Mouse (Mus musculus) MEL (cell line): ENCODE results near the gene Cep295nl. TPM values are rescaled to one million over a fixed set of nuclear protein-coding genes. Genes with fewer than 3 reads are reported as not detected.

Experiments
- DNase-seq: peaks from one replicate; pipeline ENCODE4 v3.0.0; 2011; ENCODE audit warnings: low read depth, low spot score
- H3K27ac ChIP-seq: 2 replicates; pipeline ENCODE4 v1.5.1; 2012; ENCODE audit warnings: low read depth, mild to moderate bottlenecking, control low read depth, low read length, moderate library complexity; ENCODE audit not compliant: control insufficient read depth
- H3K27me3 ChIP-seq, 2 experiments: fragments of 150-350 bp in 1 of 2; sonication (generic) in 1 of 2; 2 replicates each; pipeline ENCODE4 v1.6.1; 2012; ENCODE audit warnings: low read length in 2 of 2, mild to moderate bottlenecking in 2 of 2, improper control_type of control experiment in 1 of 2, moderate library complexity in 1 of 2; ENCODE audit not compliant: insufficient read depth in 2 of 2, control insufficient read depth in 1 of 2
- H3K36me3 ChIP-seq, 2 experiments: 2 replicates each; pipeline ENCODE4 v1.6.1; 2012 to 2014; ENCODE audit warnings: low read length in 2 of 2, improper control_type of control experiment in 1 of 2, inconsistent platforms in 1 of 2, mild to moderate bottlenecking in 1 of 2; ENCODE audit not compliant: insufficient read depth in 2 of 2, control insufficient read depth in 1 of 2
- H3K4me1 ChIP-seq, 2 experiments: fragments of 150-350 bp in 1 of 2; sonication (generic) in 1 of 2; 2 replicates each; pipeline ENCODE4 v1.6.1; 2012; ENCODE audit warnings: low read length in 2 of 2, improper control_type of control experiment in 1 of 2, mild to moderate bottlenecking in 1 of 2; ENCODE audit not compliant: insufficient read depth in 2 of 2, control insufficient read depth in 1 of 2
- H3K4me3 ChIP-seq, 2 experiments: fragments of 150-350 bp in 1 of 2; sonication (generic) in 1 of 2; 2 replicates each; pipeline ENCODE4 v1.5.1; 2012; ENCODE audit warnings: low read depth in 2 of 2, low read length in 2 of 2, mild to moderate bottlenecking in 2 of 2, moderate library complexity in 2 of 2, control low read depth in 1 of 2, improper control_type of control experiment in 1 of 2; ENCODE audit not compliant: control insufficient read depth in 1 of 2, insufficient read depth in 1 of 2
- H3K79me2 ChIP-seq: 2 replicates; pipeline ENCODE4 v1.6.1; 2012; ENCODE audit warnings: mild to moderate bottlenecking, low read length, moderate library complexity; ENCODE audit not compliant: control insufficient read depth, poor library complexity, insufficient read depth
- H3K9ac ChIP-seq: 2 replicates; pipeline ENCODE4 v1.6.1; 2012; ENCODE audit warnings: low read depth, mild to moderate bottlenecking, control low read depth, low read length, moderate library complexity; ENCODE audit not compliant: control insufficient read depth, poor library complexity, severe bottlenecking
- H3K9me3 ChIP-seq: fragments of 150-350 bp; sonication (generic); replicated peaks from 2 replicates; pipeline ENCODE4 v1.6.1; 2012; ENCODE audit warnings: mild to moderate bottlenecking, low read length, improper control_type of control experiment, moderate library complexity; ENCODE audit not compliant: insufficient read depth
- BHLHE40 ChIP-seq: IDR thresholded peaks from 2 replicates; pipeline ENCODE4 v1.6.1; 2012; ENCODE audit warnings: low read depth, mild to moderate bottlenecking, inconsistent platforms, low read length, improper control_type of control experiment, borderline replicate concordance
- CHD2 ChIP-seq: IDR thresholded peaks from 2 replicates; pipeline ENCODE4 v1.6.1; 2011; ENCODE audit warnings: low read length, improper control_type of control experiment
- ELF1 ChIP-seq: IDR thresholded peaks from 2 replicates; pipeline ENCODE4 v1.6.1; 2014; ENCODE audit warnings: low read depth, mild to moderate bottlenecking, inconsistent platforms, low read length, improper control_type of control experiment, moderate library complexity
- GABPA ChIP-seq: IDR thresholded peaks from 2 replicates; pipeline ENCODE4 v1.6.1; 2012; ENCODE audit warnings: low read depth, mild to moderate bottlenecking, inconsistent platforms, low read length, improper control_type of control experiment, moderate library complexity
- HCFC1 ChIP-seq: IDR thresholded peaks from 2 replicates; pipeline ENCODE4 v1.6.1; 2012; ENCODE audit warnings: low read depth, mild to moderate bottlenecking, inconsistent platforms, low read length, improper control_type of control experiment, moderate library complexity
- JUND ChIP-seq: IDR thresholded peaks from 2 replicates; pipeline ENCODE4 v1.6.1; 2011; ENCODE audit warnings: low read depth, mild to moderate bottlenecking, improper control_type of control experiment, low read length
- MAFK ChIP-seq: IDR thresholded peaks from 2 replicates; pipeline ENCODE4 v1.6.1; 2011; ENCODE audit warnings: low read depth, mild to moderate bottlenecking, low read length, improper control_type of control experiment, borderline replicate concordance
- MAX ChIP-seq: IDR thresholded peaks from 2 replicates; pipeline ENCODE4 v1.6.1; 2011; ENCODE audit warnings: low read length, improper control_type of control experiment
- MAZ ChIP-seq: IDR thresholded peaks from 2 replicates; pipeline ENCODE4 v1.6.1; 2012; ENCODE audit warnings: low read depth, mild to moderate bottlenecking, inconsistent platforms, low read length, improper control_type of control experiment
- MYB ChIP-seq: IDR thresholded peaks from 2 replicates; pipeline ENCODE4 v1.6.1; 2011; ENCODE audit warnings: mild to moderate bottlenecking, low read depth, low read length, improper control_type of control experiment
- NELFE ChIP-seq: IDR thresholded peaks from 2 replicates; pipeline ENCODE4 v1.6.1; 2011; ENCODE audit warnings: low read depth, low read length, improper control_type of control experiment
- POLR2A ChIP-seq, 2 experiments: IDR thresholded peaks; 2 replicates each; pipeline ENCODE4 v1.6.1; 2011 to 2012; ENCODE audit warnings: low read length in 2 of 2, mild to moderate bottlenecking in 2 of 2, control low read depth in 1 of 2, improper control_type of control experiment in 1 of 2, low read depth in 1 of 2, moderate library complexity in 1 of 2; ENCODE audit not compliant: control insufficient read depth in 1 of 2, insufficient read depth in 1 of 2, poor library complexity in 1 of 2
- POLR2AphosphoS5 ChIP-seq: IDR thresholded peaks from 2 replicates; pipeline ENCODE4 v1.6.1; 2012; ENCODE audit warnings: low read depth, borderline replicate concordance, mild to moderate bottlenecking, inconsistent platforms, low read length, moderate library complexity, mixed read lengths
- RAD21 ChIP-seq: IDR thresholded peaks from 2 replicates; pipeline ENCODE4 v1.6.1; 2011; ENCODE audit warnings: mild to moderate bottlenecking, low read depth, low read length, improper control_type of control experiment
- RCOR1 ChIP-seq: IDR thresholded peaks from 2 replicates; pipeline ENCODE4 v1.6.1; 2012; ENCODE audit warnings: low read depth, mild to moderate bottlenecking, inconsistent platforms, low read length, improper control_type of control experiment
- SIN3A ChIP-seq: IDR thresholded peaks from 2 replicates; pipeline ENCODE4 v1.6.1; 2012; ENCODE audit warnings: low read length, improper control_type of control experiment, inconsistent platforms
- TAL1 ChIP-seq: IDR thresholded peaks from 2 replicates; pipeline ENCODE4 v1.6.1; 2012; ENCODE audit warnings: mild to moderate bottlenecking, inconsistent platforms, low read length, moderate library complexity, mixed read lengths
- USF2 ChIP-seq, 2 experiments: IDR thresholded peaks; 2 replicates each; pipeline ENCODE4 v1.6.1; 2011 to 2012; ENCODE audit warnings: improper control_type of control experiment in 2 of 2, low read length in 2 of 2, borderline replicate concordance in 1 of 2, inconsistent platforms in 1 of 2, low read depth in 1 of 2, mild to moderate bottlenecking in 1 of 2; ENCODE audit not compliant: insufficient read depth in 1 of 2
- ZMIZ1 ChIP-seq: IDR thresholded peaks from 2 replicates; pipeline ENCODE4 v1.6.1; 2012; ENCODE audit warnings: low read depth, mild to moderate bottlenecking, inconsistent platforms, low read length, improper control_type of control experiment, moderate library complexity
- ZNF384 ChIP-seq: IDR thresholded peaks from 2 replicates; pipeline ENCODE4 v1.6.1; 2012; ENCODE audit warnings: low read depth, mild to moderate bottlenecking, inconsistent platforms, low read length, improper control_type of control experiment
- polyA plus RNA-seq, 2 experiments: library from polyadenylated mRNA; stranded (reverse) in 1 of 2; unstranded in 1 of 2; fragments of >175 nt in 1 of 2; fragments of >200 nt in 1 of 2; gene quantifications; 2 replicates each; pipeline versions ENCODE4 v1.2.1 to v1.2.4; 2012; ENCODE audit warnings: low replicate concordance in 2 of 2, low read depth in 1 of 2; ENCODE audit not compliant: insufficient read length in 2 of 2, insufficient read depth in 1 of 2, missing spikeins in 1 of 2
- total RNA-seq: library from RNA; depleted of rRNA; stranded (reverse); fragments of 300-350 nt; gene quantifications from 2 replicates; pipeline ENCODE4 v1.2.3, GENCODE M21; 2012

The Cep295nl gene
- total and polyA plus RNA-seq, 3 experiments, result not detected

- TF ChIP-seq HCFC1, result no peak
- no peak for TF ChIP-seq POLR2AphosphoS5
- no peak for TF ChIP-seq BHLHE40
- TF ChIP-seq RCOR1, result no peak
- Histone ChIP-seq H3K9me3 (no peaks in the 10 kb centered on the region), H3K36me3 (peaks cover 0 to 10% of the 10 kb centered on the region in 2 experiments; a peak in 2 of 4 replicates), H3K79me2 (no peaks in the 10 kb centered on the region), H3K27ac (no peak overlapping the region), H3K27me3 (peaks cover 3 to 13% of the 10 kb centered on the region in 2 experiments; a peak in 3 of 4 replicates), H3K9ac (no peak overlapping the region), H3K4me1 (peaks cover 6 to 13% of the 10 kb centered on the region in 2 experiments; a peak in 3 of 4 replicates), H3K4me3 (no peak overlapping the region)
- no peak for DNase-seq
Observed at GRCm38 (mm10) chr11:118345693-118346092, 3.4 kb upstream of the Cep295nl start.

- TF ChIP-seq POLR2A (IDR thresholded peaks at IDR 0.05; ENCODE audit: control insufficient read depth in 1 of 2, insufficient read depth in 1 of 2, low read depth in 1 of 2, low read length in 2 of 2, poor library complexity in 1 of 2) (no peak), MAX (no peak), SIN3A (no peak), ELF1 (no peak), USF2 (IDR thresholded peaks at IDR 0.05; ENCODE audit: borderline replicate concordance in 1 of 2, insufficient read depth in 1 of 2, low read depth in 1 of 2, low read length in 2 of 2) (no peak), HCFC1 (no peak), JUND (no peak), RAD21 (no peak), NELFE (no peak), ZMIZ1 (no peak), TAL1 (no peak), ZNF384 (no peak), BHLHE40 (no peak), MAZ (no peak), MYB (no peak), MAFK (no peak), CHD2 (no peak), GABPA (no peak)
- no peaks in the 10 kb centered on the region for H3K79me2 ChIP-seq
- peaks cover 2 to 5% of the 10 kb centered on the region in 2 experiments; a peak in 3 of 4 replicates for H3K4me1 ChIP-seq
- H3K9ac ChIP-seq, result no peak overlapping the region
- peaks cover 8 to 18% of the 10 kb centered on the region in 2 experiments for H3K27me3 ChIP-seq
- no peak overlapping the region for H3K27ac ChIP-seq
- peaks cover 0 to 5% of the 10 kb centered on the region in 2 experiments; a peak in 2 of 4 replicates for H3K36me3 ChIP-seq
- DNase-seq, result no peak
- no peaks in the 10 kb centered on the region for H3K9me3 ChIP-seq
- H3K4me3 ChIP-seq, result no peak overlapping the region
Observed at GRCm38 (mm10) chr11:118343629-118344028, 1.3 kb upstream of the Cep295nl start.
